Mouse (Mus musculus): ENCODE results near the gene Eif3i.

DNA sequence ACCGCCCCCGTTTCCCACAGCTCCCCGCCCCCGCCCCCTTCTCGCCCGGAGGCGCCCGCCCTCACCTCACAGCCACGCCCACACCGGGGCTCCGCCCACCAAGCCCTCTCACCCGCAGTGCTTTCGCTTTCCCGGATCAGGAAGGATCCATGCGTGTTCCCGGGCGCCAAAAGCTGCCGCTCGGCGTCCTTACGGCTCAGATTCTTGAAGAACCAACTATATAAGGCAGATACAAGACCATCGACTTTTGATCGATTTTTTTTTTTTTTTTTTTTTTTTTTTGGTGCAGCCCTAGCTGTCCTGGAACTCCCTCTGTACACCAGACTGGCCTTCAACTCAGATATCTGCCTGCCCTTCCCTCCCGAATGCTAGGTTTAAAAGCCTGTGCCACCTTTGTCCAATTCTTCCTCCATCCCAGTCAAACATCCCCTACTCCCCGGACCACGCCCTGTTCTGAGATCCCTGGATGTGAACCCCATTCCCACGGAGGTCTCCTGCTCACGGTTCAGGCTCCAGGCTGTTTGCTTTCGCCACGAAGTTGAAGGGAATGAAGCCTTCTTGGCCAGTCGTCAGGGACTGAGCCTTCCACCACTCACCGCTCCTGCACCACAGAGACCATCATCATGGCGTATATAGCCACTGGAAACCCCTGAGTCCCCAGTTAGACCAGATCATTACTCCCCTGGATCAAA lies 43.8 kb downstream of the Eif3i start:
- TF ChIP-seq CTCF (IDR thresholded peaks at IDR 0.05; ENCODE audit: low read depth, low read length) (no peak), POLR2A (IDR thresholded peaks at IDR 0.05; ENCODE audit: borderline replicate concordance, low read depth, low read length) (no peak)
